Mouse (Mus musculus): ENCODE measurements around the gene Rgl1. TPM values are rescaled to one million over a fixed set of nuclear protein-coding genes. Genes with fewer than 3 reads are reported as not detected.

Rgl1 gene
- polyA plus RNA-seq, 1 experiment from 2014 or later: 18.2 TPM

- Histone ChIP-seq H3K36me3 (no peaks in the 10 kb centered on the region), H3K9ac (replicated peaks) (no peak overlapping the region), H3K9me3 (no peaks in the 10 kb centered on the region), H3K4me2 (replicated peaks) (no peak overlapping the region), H3K27ac (replicated peaks) (no peak overlapping the region), H3K4me3 (no peak overlapping the region), H3K4me1 (peaks cover 16% of the 10 kb centered on the region), H3K27me3 (no peaks in the 10 kb centered on the region)
- WGBS: 44% methylated on average over 9 of the region's 9 CpGs
- ATAC-seq (ENCODE audit: low FRiP score, low read depth): no peak
These were observed 176.7 kb downstream of the Rgl1 start for GRCm38 (mm10) chr1:152589331-152589935.

- 0 out of 2 replicates have a peak, but pooled peaks cover 6% of the 10 kb centered on the region for H3K27me3 ChIP-seq
- no peak for ATAC-seq (ENCODE audit: low FRiP score, low read depth)
- 89% methylated on average over 3 of the region's 3 CpGs for WGBS
These were observed 178.7 kb downstream of the Rgl1 start for GRCm38 (mm10) chr1:152587431-152587830.

GRCm38 (mm10) chr1:152585385-152585984, 180.7 kb downstream of the Rgl1 start:
- no peak overlapping the region for H3K9ac ChIP-seq (replicated peaks)
- H3K36me3 ChIP-seq: no peaks in the 10 kb centered on the region
- peaks cover 17% of the 10 kb centered on the region for H3K27me3 ChIP-seq
- H3K4me1 ChIP-seq: peaks cover 10% of the 10 kb centered on the region
- no peak overlapping the region for H3K4me2 ChIP-seq (replicated peaks)
- H3K9me3 ChIP-seq: no peaks in the 10 kb centered on the region
- 73% methylated on average over 7 of the region's 7 CpGs for WGBS
- H3K27ac ChIP-seq (replicated peaks): no peak overlapping the region
- no peak overlapping the region for H3K4me3 ChIP-seq
- ATAC-seq (ENCODE audit: low FRiP score, low read depth): no peak

More at GRCm38 (mm10) chr1:152587431-152587830, 178.7 kb downstream of the Rgl1 start:
- Histone ChIP-seq H3K4me1 (peaks cover 16% of the 10 kb centered on the region), H3K4me2 (replicated peaks) (no peak overlapping the region), H3K27ac (replicated peaks) (no peak overlapping the region), H3K9me3 (no peaks in the 10 kb centered on the region), H3K36me3 (no peaks in the 10 kb centered on the region), H3K9ac (replicated peaks) (no peak overlapping the region), H3K4me3 (no peak overlapping the region)

- Histone ChIP-seq H3K27ac (replicated peaks) (no peak overlapping the region), H3K4me1 (peaks cover 10% of the 10 kb centered on the region), H3K4me3 (no peak overlapping the region), H3K36me3 (no peaks in the 10 kb centered on the region), H3K4me2 (replicated peaks) (no peak overlapping the region), H3K9ac (replicated peaks) (no peak overlapping the region), H3K27me3 (peaks cover 22% of the 10 kb centered on the region), H3K9me3 (no peaks in the 10 kb centered on the region)
- ATAC-seq (ENCODE audit: low FRiP score, low read depth): no peak
- 82% methylated on average over 8 of the region's 8 CpGs for WGBS
These were observed 181.2 kb downstream of the Rgl1 start for GRCm38 (mm10) chr1:152584933-152585332.

- Histone ChIP-seq H3K4me1 (peaks cover 24% of the 10 kb centered on the region), H3K36me3 (no peaks in the 10 kb centered on the region), H3K4me2 (replicated peaks) (no peak overlapping the region), H3K27me3 (peaks cover 46% of the 10 kb centered on the region), H3K27ac (replicated peaks) (no peak overlapping the region), H3K4me3 (no peak overlapping the region), H3K9ac (replicated peaks) (no peak overlapping the region), H3K9me3 (no peaks in the 10 kb centered on the region)
- no peak for ATAC-seq (ENCODE audit: low FRiP score, low read depth)
- 73% methylated on average over 13 of the region's 13 CpGs for WGBS
These were observed 184.8 kb downstream of the Rgl1 start for GRCm38 (mm10) chr1:152581127-152581905.

- H3K4me2 ChIP-seq (replicated peaks): no peak overlapping the region
- WGBS: 64% methylated on average over 5 of the region's 5 CpGs
- ATAC-seq (ENCODE audit: low FRiP score, low read depth): no peak
- H3K27me3 ChIP-seq: peaks cover 61% of the 10 kb centered on the region
- H3K27ac ChIP-seq (replicated peaks): no peak overlapping the region
- H3K9ac ChIP-seq (replicated peaks): no peak overlapping the region
- no peaks in the 10 kb centered on the region for H3K36me3 ChIP-seq
- no peaks in the 10 kb centered on the region for H3K9me3 ChIP-seq
- peaks cover 32% of the 10 kb centered on the region for H3K4me1 ChIP-seq
- no peak overlapping the region for H3K4me3 ChIP-seq
These were observed 187.2 kb downstream of the Rgl1 start for GRCm38 (mm10) chr1:152578944-152579343.

- H3K4me1 ChIP-seq: peaks cover 39% of the 10 kb centered on the region
These were observed 187.9 kb downstream of the Rgl1 start for GRCm38 (mm10) chr1:152578108-152578721.

GRCm38 (mm10) chr1:152576614-152577144, 189.5 kb downstream of the Rgl1 start:
- Histone ChIP-seq H3K36me3 (no peaks in the 10 kb centered on the region), H3K4me2 (replicated peaks) (no peak overlapping the region), H3K9ac (replicated peaks) (no peak overlapping the region), H3K4me3 (no peak overlapping the region), H3K4me1 (peaks cover 45% of the 10 kb centered on the region), H3K9me3 (no peaks in the 10 kb centered on the region), H3K27me3 (peaks cover 62% of the 10 kb centered on the region), H3K27ac (replicated peaks) (no peak overlapping the region)
- 10% methylated on average over 7 of the region's 7 CpGs for WGBS
- ATAC-seq (ENCODE audit: low FRiP score, low read depth): no peak

More at GRCm38 (mm10) chr1:152578108-152578721, 187.9 kb downstream of the Rgl1 start:
- no peak overlapping the region for H3K27ac ChIP-seq (replicated peaks)
- H3K9ac ChIP-seq (replicated peaks): no peak overlapping the region
- H3K36me3 ChIP-seq: no peaks in the 10 kb centered on the region
- WGBS: 33% methylated on average over 19 of the region's 19 CpGs
- no peaks in the 10 kb centered on the region for H3K9me3 ChIP-seq
- peaks cover 65% of the 10 kb centered on the region for H3K27me3 ChIP-seq
- ATAC-seq (ENCODE audit: low FRiP score, low read depth): no peak
- H3K4me3 ChIP-seq: no peak overlapping the region
- H3K4me2 ChIP-seq (replicated peaks): peak overlapping the region; percentile 29; the same call in 1 of the 2 replicates

- Histone ChIP-seq H3K4me2 (replicated peaks) (no peak overlapping the region), H3K9ac (replicated peaks) (no peak overlapping the region), H3K27me3 (peaks cover 63% of the 10 kb centered on the region), H3K36me3 (no peaks in the 10 kb centered on the region), H3K4me3 (no peak overlapping the region), H3K27ac (replicated peaks) (no peak overlapping the region), H3K9me3 (no peaks in the 10 kb centered on the region), H3K4me1 (peaks cover 42% of the 10 kb centered on the region)
- no peak for ATAC-seq (ENCODE audit: low FRiP score, low read depth)
- WGBS: 59% methylated on average over 5 of the region's 5 CpGs
These were observed 191.1 kb downstream of the Rgl1 start for GRCm38 (mm10) chr1:152575096-152575495.

- Histone ChIP-seq H3K9ac (replicated peaks) (no peak overlapping the region), H3K36me3 (no peaks in the 10 kb centered on the region), H3K4me2 (replicated peaks) (peak overlapping the region; percentile 14), H3K27ac (replicated peaks) (0 out of 2 replicates have a peak overlapping the region, but pooled peaks have one; percentile 26), H3K9me3 (no peaks in the 10 kb centered on the region), H3K27me3 (peaks cover 61% of the 10 kb centered on the region), H3K4me1 (peaks cover 41% of the 10 kb centered on the region), H3K4me3 (no peak overlapping the region)
- no peak for ATAC-seq (ENCODE audit: low FRiP score, low read depth)
- 21% methylated on average over 8 of the region's 8 CpGs for WGBS
These were observed 192.6 kb downstream of the Rgl1 start for GRCm38 (mm10) chr1:152573470-152574059.

GRCm38 (mm10) chr1:152572755-152573469, 193.2 kb downstream of the Rgl1 start:
- peaks cover 67% of the 10 kb centered on the region for H3K27me3 ChIP-seq
- no peaks in the 10 kb centered on the region for H3K36me3 ChIP-seq
- 4% methylated on average over 7 of the region's 7 CpGs for WGBS
- H3K4me2 ChIP-seq (replicated peaks): peak overlapping the region; percentile 28
- ATAC-seq (ENCODE audit: low FRiP score, low read depth): peak; percentile 73
- H3K9ac ChIP-seq (replicated peaks): no peak overlapping the region; the same call in 1 of the 2 replicates
- peak overlapping the region; percentile 26 for H3K27ac ChIP-seq (replicated peaks)
- no peaks in the 10 kb centered on the region for H3K9me3 ChIP-seq
- H3K4me1 ChIP-seq: peaks cover 38% of the 10 kb centered on the region
- no peak overlapping the region for H3K4me3 ChIP-seq
